Mouse (Mus musculus): ENCODE results near the gene Rnaseh2b.

- TF ChIP-seq MAX (IDR thresholded peaks at IDR 0.05; ENCODE audit: low read length) (no peak), CTCF (conservative IDR thresholded peaks at IDR 0.05 in 1 of 2, IDR thresholded peaks at IDR 0.05 in 1 of 2; ENCODE audit: low read depth in 2 of 2, low read length in 2 of 2) (no peak), ZKSCAN1 (IDR thresholded peaks at IDR 0.05; ENCODE audit: borderline replicate concordance, low read depth, low read length) (no peak), POLR2A (IDR thresholded peaks at IDR 0.05; ENCODE audit: low read depth, low read length) (no peak), MAFK (IDR thresholded peaks at IDR 0.05; ENCODE audit: insufficient replicate concordance, low read length) (no peak), EP300 (IDR thresholded peaks at IDR 0.05; ENCODE audit: low read length) (no peak), CHD1 (IDR thresholded peaks at IDR 0.05; ENCODE audit: low read depth, low read length) (no peak)
Measured at GRCm38 (mm10) chr14:62375694-62376093, 83.3 kb downstream of the Rnaseh2b start.
